Comparison of ENCODE assay signal across 8 mouse cellular contexts in the genomic region with DNA sequence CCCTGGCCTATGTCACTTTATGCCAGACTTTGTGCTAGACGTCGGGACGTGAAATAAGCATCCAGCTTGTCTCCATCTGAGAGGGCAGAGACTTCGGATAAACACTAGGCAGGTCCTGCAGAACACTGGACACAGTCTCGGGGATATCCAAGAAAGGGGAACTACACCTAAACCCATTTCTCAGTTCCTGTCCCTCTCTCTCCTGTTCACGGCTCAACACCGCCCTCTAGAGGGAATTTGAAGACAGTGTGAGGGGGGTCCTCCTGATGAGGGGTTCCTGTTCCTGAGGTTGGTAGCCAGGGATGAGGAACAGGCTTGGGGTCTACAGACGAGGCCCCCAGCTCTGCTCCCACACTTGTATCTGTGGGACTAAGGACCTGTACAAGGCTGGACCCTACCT. TPM values are rescaled to one million over a fixed set of nuclear protein-coding genes. Genes with fewer than 3 reads are reported as not detected.
A peak's percentile ranks its signal among the peaks of the same experiment; 100 is the strongest.
DNase-seq lines count a peak whose midpoint lies in the region; ATAC-seq lines count a peak whose summit lies in the region.
"Had no signal": no experiment of that assay in that cellular context is flagged by ENCODE, and none has a peak within 500 bp of the region (broad histone marks: within the 10 kb centered on the region; RNA-seq: fewer than 3 reads in every experiment).

No protein-coding gene starts in this region.

- ATAC-seq in monocyte, adult 5-6 weeks (replicated peaks; ENCODE audit: insufficient number of reproducible peaks, low FRiP score, low TSS enrichment, poor library complexity, severe bottlenecking) = peak; percentile 56

- peak; percentile 63 to 68 for DNase-seq in layer of hippocampus, postnatal 10 days (ENCODE audit: low spot score in 2 of 2)
- DNase-seq in layer of hippocampus, postnatal 36 days = no peak
- DNase-seq in NIH3T3 (ENCODE audit: low read depth) = peak; percentile 80
- DNase-seq in embryo, embryonic 11 days = peak; percentile 81
- peak; percentile 63 for DNase-seq in kidney, postnatal 14 days
- DNase-seq in thymus, postnatal 10 days (ENCODE audit: low spot score in 2 of 2) = peak; percentile 56 to 84

RNA-seq across cellular contexts. Expression of gene Carhsp1, which starts 2.2 kb away (rescaled TPM):
- 10 to 100 TPM; 21.8 to 22.1 TPM for total RNA-seq in layer of hippocampus, postnatal 10 days (2021)
- total RNA-seq in layer of hippocampus, postnatal 36 days (2021) = 10 to 100 TPM; 21.0 to 22.7 TPM
- 21.1 to 24.1 TPM (median 21.4 TPM) in 3 replicates for total RNA-seq in monocyte, adult 5-6 weeks (2017)

RNA-seq across cellular contexts. Expression of gene Gm5767, which starts 6.4 kb away (rescaled TPM):
- total RNA-seq in layer of hippocampus, postnatal 10 days (2021) = not detected
- not detected for total RNA-seq in layer of hippocampus, postnatal 36 days (2021)
- total RNA-seq in monocyte, adult 5-6 weeks (2017) = 2.6 TPM in 1 of 3 replicates, not detected in the others
- total RNA-seq: layer of hippocampus, postnatal 25 days had no signal

RNA-seq across cellular contexts. Expression of gene Tmem186, which starts 36.7 kb away (rescaled TPM):
- total RNA-seq in layer of hippocampus, postnatal 10 days (2021) = 10 to 100 TPM; 10.9 to 11.1 TPM
- 10 to 100 TPM; 11.0 to 12.9 TPM for total RNA-seq in layer of hippocampus, postnatal 36 days (2021)
- total RNA-seq in monocyte, adult 5-6 weeks (2017) = 5.5 to 11.7 TPM (median 8.6 TPM) in 3 replicates

RNA-seq across cellular contexts. Expression of gene Pmm2, which starts 36.7 kb away (rescaled TPM):
- total RNA-seq in layer of hippocampus, postnatal 10 days (2021) = 10 to 100 TPM; 32.3 to 32.5 TPM
- 10 to 100 TPM; 33.2 to 40.8 TPM for total RNA-seq in layer of hippocampus, postnatal 36 days (2021)
- total RNA-seq in monocyte, adult 5-6 weeks (2017) = 54.1 to 79.6 TPM (median 75.7 TPM) in 3 replicates

Comparison
In these comparisons a context has a peak if more than half of its experiments do, and no peak if none do; other contexts are left out.
1. DNase-seq: peak in layer of hippocampus, postnatal 10 days (2 of 2), NIH3T3 (single experiment), embryo, embryonic 11 days (single experiment), kidney, postnatal 14 days (single experiment) and thymus, postnatal 10 days (2 of 2); none in layer of hippocampus, postnatal 36 days (0 of 2).